Mouse (Mus musculus) spleen, postnatal 4 days (tissue): ENCODE results near the gene Slc18a3.

Experiments used
- DNase-seq, 2 experiments: peaks; one replicate each; pipeline ENCODE4 v3.0.0; 2022; ENCODE audit warnings: low spot score in 2 of 2

Gene Slc18a3

DNA sequence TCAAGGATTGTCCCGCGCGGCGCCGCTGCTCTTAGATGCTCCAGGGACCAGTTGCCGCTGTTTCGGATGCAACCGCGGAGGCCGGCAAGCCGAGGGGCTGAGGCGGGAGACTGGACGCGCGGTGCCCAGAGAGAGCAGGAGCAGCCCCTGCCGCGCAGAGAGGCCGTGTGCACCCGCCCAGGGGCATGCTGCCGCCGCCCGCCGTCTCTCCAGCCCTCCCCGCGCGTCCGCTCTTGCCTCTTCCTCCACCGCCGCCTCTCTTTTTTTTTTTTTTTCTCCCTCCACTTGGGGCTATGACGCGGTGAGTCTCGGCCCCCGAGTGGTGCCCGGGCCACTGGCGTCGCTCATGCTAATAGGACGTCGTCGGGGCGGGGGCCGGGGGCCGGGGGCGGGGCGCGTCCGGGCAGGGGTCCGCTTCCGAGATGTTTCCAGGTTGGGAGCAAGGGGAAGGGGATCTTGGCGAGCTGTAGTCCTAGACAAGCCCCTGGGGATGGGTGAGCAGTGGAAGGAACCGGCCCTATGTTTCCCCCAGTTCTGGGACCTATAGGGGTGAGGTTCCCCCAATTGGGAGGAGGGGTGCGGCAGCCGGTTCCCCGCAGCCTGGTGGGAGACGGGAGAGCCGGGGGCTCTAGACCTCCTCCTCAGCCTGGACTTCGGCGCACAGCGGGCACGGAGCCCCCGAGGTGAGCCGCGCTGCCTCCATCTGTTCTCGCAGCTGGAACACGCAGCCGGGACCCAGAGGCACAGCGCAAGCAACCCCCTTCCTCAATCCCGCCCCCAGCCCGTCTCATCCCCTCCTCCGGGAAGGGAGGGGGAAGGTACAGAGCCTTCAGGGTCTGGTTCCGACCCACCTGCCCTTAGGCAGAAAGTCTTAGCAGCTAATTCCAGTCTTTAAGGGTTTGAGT, at the start of gene Slc18a3:
Slc18a3 (minus strand) TSS at position 250 of the 905 bp plus-strand sequence.
- no peak for DNase-seq

DNA sequence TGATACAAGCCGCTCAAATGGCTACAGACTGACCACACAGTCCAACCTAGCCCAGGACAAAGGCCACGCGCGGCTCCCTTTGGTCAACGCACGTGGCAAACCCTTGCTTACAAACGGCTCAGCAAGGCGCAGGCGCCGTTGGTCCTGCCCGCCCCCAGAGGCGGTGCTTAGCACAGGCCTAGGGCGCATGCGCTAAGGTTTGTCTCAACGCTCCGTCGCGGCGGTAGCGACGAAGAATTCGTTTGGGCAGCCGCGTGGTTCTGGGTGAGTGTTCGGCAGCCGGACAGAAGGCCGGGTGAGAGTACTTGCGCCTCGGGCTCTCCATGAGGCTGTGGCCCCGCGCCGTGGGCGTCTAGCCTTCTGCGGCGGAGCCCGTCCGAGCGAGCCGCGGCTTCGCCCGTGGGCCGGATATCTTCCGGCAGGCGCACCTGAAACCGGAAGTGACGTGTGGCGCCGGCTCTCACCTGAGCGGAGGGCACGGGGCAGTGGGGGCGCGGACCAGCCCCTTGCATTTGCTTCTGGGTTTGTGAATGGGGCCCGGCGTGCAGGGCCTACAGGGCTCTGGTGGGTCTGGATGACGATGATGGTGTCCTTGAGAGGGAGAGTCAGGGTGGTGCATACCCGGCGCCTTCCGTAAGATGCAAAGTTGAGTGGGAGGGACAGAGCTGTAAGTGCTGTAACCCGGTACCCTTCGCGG, 48.8 kb upstream of the Slc18a3 start, which contains the start of gene Ercc6:
Ercc6 (plus strand) TSS at position 186 of the 697 bp plus-strand sequence.
- DNase-seq: peak; percentile 92 to 97

DNA sequence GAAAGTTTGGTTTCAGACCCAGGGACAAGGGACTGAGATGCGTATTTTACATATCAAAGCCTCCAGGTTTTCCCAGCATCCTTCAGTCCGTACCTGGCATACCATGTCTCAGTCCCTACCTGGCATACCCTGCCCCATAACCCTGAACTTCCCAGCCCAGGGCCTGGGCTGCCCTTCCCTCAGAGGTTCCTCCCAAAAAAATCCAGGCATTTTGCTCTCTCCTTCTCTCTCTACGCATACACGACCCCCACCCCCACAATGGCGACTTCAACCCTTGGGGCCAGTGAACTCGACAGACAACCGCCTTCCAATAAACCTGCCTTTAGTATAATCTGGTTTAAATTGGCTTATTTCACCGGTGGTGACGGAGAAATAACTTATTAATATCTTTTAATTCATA, 48.3 kb upstream of the Slc18a3 start:
- DNase-seq: no peak

DNA sequence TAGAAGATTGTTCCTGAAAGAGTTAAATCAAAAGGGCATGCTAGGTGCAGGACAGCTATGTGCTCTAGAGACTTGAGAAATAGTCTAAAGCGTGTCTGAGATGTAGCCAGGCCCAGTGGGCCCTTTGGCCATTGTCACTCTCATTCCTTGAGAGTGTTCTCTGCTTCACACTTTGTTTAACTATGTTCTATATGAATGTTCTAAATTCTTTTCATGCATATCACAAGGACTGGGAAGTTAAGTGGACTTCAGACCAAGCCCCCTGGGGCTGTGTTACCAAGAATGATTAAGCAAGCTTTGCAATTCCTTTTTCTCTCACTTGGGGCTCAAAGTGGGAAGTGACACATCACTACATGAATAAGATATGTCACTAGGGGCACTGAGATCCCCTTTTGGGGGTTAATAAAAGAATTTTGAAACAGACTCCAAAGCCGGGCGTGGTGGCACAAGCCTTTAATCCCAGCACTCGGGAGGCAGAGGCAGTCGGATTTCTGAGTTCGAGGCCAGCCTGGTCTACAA, 44.9 kb upstream of the Slc18a3 start:
- DNase-seq: no peak

DNA sequence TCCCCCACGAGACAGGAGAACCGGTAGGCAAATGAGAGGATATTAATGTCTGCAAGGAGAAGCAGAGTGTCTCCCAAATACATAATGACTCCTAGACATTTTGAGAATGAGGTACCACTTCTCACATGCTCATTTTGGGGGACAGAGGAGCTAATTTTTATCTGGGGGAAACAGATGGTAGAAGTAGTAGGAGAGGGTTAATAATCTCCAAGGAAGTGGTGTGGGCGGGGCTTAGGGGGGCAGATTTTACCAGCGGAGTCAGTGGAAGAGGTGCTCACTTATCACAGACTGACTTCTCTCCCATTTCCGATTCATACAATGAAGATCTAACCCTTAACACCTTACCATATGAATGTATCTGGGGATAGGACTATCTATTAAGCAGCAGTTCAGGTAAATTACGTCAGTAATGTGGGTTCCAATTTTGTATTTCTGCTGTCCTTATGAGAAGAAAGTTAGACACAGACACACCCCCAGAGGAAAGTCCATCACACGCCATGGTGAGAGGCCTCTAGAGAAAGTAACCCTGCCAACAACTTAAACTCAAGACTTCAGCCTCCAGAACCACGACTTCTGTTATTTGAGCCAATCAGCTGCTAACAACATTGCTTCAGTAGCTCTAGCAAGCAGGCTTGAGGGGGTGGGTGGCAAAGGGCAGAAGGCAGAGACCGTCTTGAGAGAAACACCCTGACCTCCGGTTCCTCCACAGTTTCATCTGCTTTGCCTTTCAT, 43.6 kb upstream of the Slc18a3 start:
- DNase-seq: no peak

DNA sequence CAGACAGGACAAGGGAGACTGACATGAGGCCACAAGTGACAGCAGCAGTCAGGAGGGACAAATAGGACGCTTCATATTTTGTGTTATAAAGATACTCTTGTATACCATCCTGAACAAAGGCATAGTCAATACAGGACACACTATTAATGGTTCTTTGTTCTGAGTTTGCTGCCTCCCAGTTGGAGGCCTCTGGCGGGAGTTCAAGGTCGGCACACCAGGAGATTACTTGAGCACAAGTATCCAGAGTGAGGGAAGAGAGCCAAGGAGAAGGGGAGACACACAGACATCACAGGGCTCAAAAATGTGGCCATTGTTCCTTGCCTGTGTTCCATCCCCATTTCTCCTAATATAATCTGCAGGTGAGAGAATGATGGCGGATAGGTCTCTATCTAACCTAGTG, 42.6 kb upstream of the Slc18a3 start:
- no peak for DNase-seq

DNA sequence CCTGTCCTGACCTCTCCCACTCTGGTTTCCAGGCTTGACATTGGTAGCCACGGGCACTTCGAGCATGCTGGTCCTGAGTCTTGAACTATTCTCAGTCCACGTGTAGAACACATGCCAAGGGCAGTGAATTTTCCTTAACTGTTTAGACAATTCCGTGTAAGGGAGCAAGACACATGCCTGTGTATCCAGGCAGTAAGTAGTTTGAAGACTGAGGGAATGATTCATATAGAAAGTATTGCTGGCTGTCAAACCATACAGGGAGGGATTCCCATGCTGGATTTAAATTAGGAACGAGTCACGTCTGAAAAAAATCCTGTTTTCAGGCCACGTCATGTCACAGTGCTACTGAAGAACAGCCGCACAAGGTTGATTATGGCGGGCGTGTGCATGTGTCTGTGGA, 41.7 kb upstream of the Slc18a3 start:
- DNase-seq: no peak

DNA sequence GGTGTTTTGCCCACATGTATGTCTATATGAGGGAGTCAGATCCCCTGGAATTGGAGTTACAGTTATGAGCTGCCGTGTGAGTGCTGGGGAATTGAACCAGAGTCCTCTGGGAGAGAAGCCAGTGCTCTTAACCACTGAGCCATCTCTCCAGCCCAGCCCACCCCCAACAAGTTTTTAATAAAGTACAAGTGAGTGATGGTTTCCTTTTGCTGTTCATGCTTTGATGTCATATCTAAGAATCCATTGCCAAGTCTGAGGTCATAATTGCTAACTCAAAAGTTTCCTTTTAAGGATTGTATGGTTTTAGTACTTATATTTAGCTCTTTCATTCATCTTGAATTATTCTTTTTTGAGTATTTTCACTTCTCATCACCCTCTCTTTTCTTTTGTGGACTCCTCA, 39.2 kb upstream of the Slc18a3 start:
- no peak for DNase-seq

DNA sequence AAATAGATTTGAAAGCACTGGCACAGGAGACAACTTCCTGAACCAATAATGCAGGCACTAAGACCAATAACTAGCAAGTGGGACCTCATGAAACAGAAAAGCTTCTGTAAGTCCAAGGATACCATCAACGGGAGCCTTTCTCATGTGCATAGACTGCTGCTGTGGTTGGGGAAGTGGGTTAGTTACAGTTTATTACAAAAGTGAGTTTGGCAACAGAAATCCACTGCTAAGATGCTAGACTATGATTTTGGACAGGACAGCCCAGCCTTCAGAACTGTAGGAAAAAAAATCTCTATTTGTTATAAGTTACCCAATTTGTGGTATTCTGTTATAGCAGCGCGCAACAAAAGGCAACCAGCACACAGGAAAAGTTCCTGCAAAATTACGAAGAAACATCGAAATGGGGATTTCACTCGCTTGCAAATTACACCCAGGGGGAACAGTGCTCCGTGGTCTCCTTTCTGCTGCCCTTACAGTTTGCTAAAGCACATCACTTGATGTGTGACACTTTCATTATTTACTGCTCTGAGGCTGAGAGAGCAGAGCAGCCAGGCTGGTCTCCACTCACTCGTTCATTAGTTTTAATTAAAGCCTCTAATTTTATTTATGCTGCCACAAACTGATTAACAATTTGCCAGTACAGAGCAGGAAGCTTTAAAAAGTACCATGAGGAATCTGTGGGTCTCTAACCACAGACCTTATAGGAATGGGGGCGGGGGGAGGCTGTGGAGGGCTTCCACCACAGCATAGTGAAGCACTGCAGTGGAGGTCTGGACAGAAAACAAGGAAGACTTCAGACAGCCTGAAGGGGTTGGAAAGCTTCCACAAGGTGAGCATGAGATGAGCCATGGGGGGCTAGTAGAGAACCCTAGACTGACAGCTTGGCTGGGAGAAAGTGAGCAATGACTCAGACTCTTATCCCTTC, 38.4 kb upstream of the Slc18a3 start:
- DNase-seq: no peak

DNA sequence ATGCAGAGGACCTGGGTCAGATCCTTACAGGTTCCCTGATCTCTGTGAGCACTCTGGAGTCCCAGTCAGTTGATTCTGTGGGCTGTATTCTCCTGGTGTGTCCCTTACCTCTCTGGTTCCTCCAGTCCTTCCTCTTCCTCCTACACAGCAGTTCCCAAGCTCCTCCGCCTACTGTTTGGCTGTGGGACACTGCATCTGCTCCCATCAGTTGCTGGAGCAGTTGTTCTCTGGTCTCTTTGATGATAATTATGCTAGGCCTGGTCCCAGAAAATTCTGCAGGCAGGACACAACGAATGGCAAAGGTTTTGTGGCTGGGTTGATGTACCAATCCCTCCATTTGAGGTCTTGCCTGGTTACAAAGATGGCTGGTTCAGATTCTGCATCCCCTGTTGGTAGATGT, 36.7 kb upstream of the Slc18a3 start:
- DNase-seq: no peak

DNA sequence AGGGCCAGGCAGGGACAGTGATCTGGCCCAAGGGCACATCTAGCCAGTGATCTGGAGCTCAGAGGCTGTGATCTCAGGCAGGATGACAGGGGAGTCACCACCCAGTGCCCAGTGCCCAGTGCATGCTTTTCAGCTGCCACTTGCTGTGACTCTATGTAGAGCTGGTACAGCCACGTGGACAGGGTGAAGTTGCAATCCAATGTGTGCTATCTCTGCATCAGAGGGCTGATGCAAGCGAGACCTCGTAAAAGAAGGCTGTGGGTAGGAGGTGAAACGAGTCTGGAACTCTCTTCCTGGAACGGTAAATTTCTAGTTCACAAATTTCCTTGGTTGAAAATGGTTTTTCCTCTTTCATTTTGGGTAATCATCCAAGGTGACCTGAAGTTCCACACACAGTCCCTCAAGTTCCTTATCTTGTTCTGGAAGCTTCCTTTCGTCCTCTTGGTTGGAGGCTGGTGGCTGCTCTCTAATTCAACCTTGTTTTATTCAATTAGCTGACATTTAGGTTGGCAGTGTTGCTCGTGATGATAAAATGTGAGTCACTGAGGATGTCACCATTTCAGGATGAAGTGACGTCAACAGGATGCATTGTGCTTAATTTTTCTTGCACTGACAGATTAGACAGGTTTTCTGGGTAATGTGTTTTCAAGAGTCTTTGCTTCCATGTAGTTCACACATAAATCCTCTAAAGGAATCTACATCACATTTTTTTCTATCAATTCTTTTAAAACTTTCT, 31.6 kb upstream of the Slc18a3 start:
- no peak for DNase-seq

DNA sequence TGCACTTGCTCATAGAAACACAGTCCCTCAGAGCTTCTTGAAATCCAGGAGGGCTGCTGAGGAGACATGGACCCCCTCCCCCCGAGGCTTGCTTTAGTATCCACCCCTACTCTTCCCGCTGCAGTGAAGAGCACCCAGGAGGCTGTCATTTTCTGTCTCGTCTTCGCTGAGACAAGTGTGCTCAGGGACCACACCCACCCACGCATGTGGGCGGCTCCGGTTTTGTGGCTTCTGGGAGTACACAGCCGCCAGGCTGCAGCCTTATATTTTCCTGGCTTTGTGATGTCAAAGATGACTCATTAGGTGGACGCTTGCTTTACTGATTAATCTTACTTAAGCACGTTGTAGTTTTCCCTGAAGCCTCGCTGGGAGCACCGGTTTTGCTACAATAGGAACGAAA, 27.9 kb upstream of the Slc18a3 start:
- DNase-seq: no peak

DNA sequence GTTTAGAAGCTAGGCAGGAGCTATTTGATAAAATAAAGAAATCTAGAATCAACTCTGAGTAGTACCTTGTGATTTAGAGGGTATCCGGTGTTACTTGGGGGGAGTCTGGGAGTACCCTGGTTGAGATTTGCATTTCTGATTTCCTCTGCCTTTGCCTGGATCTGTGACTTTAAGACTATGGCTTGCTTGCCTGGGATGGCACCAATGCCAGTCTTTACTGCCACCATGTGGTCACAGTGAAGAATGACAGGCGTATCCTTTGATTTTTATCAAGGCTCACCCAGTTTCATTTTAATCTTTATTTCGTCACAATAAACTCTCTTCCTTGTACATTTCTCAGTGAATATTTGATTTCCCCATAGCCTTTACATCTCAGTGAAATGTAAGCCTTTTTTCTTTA, 17.4 kb upstream of the Slc18a3 start:
- DNase-seq: no peak

DNA sequence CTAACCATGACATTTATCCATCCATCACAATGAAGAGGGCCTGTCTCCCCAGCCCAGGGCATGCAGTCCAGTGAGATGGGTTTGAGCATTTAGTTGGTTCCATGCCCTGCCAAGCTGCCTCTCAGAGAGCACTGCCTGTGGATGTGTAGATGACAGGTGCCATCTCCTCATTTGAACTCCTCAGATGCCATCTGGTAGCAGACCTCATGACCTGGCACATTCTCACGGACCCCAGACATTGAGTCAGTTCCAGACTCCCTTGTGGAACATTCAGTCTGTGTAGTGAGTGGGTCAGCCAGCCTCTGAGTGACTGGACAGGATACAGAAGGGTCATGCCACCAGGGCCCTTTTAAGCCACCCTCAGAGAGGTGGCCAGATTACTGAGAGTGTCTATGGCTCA, 12.9 kb upstream of the Slc18a3 start:
- DNase-seq: no peak

DNA sequence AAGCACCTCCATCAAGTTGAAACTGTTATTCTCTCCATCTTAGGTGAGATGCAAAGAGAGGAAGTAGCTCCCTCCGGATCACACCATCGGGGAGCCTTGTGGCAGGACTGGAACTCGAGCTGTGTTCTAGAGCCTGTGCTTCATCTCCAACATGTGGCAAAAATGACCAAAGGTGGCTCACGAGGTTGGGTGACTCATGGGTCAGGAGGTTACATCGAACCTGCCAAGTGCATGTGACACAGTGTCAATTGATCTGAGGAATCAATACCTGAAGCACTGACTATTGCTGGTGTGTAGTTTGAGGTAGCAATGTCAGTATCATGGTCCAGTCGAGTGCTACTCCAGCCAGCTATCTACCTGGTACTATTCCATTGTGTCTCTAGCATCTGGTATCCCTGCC, 11.9 kb upstream of the Slc18a3 start:
- DNase-seq: no peak

DNA sequence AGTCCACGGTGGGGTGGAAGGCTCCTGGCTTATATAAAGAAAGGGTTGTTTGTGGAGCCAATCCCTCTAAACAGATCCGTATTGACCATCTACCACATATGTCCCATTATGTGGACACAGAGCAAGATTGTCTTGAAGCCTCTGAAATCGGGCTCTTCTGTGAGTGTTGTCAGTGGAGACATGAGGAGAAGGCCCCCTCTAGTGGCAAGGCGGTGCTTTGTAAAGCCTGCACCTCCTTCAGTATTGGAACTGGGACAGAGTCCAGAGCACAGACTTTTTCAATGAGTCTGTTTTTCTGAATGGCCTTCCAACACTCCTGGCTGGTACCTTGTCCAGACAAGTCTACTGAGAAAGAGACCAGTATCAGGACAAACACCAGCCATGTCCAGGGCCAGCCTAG, 8.3 kb upstream of the Slc18a3 start:
- DNase-seq: no peak

DNA sequence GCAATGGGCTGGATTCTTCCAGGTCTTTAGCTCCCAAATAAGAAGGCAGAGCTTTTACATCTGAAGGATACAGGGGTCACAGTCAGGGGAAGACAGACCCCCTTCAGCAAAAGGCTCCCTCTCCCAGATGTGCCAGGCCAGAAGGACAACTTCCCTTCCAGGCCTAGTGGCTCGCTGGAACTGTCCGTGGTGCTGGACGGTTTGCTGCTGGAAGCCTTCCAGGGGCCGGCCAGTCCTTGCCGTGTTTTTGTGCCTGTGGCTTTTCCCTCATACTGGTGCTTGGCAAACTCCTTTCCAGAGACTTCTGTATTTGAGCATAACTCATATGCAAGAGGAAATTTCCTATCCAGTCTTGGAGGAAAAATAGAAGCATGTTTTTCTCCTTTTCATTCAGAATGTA, 3.0 kb upstream of the Slc18a3 start:
- peak in 1 of 2 experiments; percentile 70 for DNase-seq

DNA sequence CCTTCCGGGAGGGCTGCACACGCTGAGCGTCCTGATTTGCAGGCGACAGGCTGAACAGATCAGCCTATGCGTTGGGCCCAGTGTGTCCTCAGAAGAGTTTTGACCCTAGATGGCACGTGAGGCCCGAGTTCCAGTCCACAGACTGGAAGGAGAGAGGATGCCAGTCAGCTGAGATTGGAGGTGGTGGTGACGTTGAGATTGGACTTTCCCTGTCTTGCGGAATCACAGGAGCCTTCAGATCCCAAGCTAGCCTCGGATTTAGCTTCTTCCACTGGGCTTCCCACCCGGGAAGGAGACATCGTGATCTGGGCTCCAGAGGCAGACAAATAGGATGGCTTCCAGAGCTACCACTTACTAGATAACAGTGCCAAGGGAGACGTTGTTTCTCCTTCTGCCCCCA, 1.2 kb upstream of the Slc18a3 start, which contains the start of gene Chat:
Chat (minus strand) TSS at position 101 of the 400 bp plus-strand sequence.
- DNase-seq: no peak

DNA sequence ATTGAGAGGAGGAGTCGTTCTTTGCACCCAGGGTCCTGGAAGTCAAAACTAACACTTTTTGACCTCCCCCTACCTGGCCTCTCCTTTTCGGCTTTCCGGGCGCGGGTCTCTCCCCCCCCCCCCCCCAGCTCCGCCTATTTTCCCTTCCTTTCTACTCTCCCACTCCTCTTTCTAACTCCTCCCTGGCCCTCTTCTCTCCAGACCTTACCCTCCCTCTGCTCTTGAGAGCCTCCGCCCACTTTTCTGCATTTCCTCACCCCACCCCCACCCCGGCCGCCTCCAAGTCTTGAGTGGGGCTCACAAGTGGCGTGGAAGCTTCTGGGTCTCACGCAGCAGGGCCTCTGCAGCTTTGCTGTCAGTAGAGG, 838 bp upstream of the Slc18a3 start:
- no peak for DNase-seq
